Mouse (Mus musculus) embryonic facial prominence, embryonic 12.5 days (tissue): ENCODE data around the gene Arpp21. TPM values are rescaled to one million over a fixed set of nuclear protein-coding genes. Genes with fewer than 3 reads are reported as not detected.

Experiments
- ATAC-seq: fragments of 200-750 bp; cut with Nextera tagmentation; 2 replicates; pipeline ENCODE4 v1.8.0; 2017; ENCODE audit not compliant: insufficient number of reproducible peaks, insufficient read depth, low FRiP score, low TSS enrichment
- H3K27ac ChIP-seq: fragments of 300-500 bp; sonication (generic); 2 replicates; pipeline ENCODE4 v1.5.1; 2016; ENCODE audit warnings: mild to moderate bottlenecking
- H3K27me3 ChIP-seq: fragments of 300-500 bp; sonication (generic); 2 replicates; pipeline ENCODE4 v1.6.1; 2016; ENCODE audit warnings: mild to moderate bottlenecking, moderate library complexity
- H3K36me3 ChIP-seq: fragments of 300-500 bp; sonication (generic); 2 replicates; pipeline ENCODE4 v1.6.1; 2016; ENCODE audit warnings: mild to moderate bottlenecking
- H3K4me1 ChIP-seq: fragments of 300-500 bp; sonication (generic); 2 replicates; pipeline ENCODE4 v1.6.1; 2016
- H3K4me2 ChIP-seq: fragments of 300-500 bp; sonication (generic); replicated peaks from 2 replicates; pipeline ENCODE4 v1.6.1; 2016; ENCODE audit warnings: mild to moderate bottlenecking, moderate library complexity
- H3K4me3 ChIP-seq: fragments of 300-500 bp; sonication (generic); 2 replicates; pipeline ENCODE4 v1.5.1; 2016; ENCODE audit warnings: mild to moderate bottlenecking
- H3K9ac ChIP-seq: fragments of 300-500 bp; sonication (generic); 2 replicates; pipeline ENCODE4 v1.6.1; 2016; ENCODE audit warnings: mild to moderate bottlenecking, moderate library complexity
- H3K9me3 ChIP-seq: fragments of 300-500 bp; sonication (generic); 2 replicates; pipeline ENCODE4 v1.6.1; 2016; ENCODE audit warnings: mild to moderate bottlenecking, moderate library complexity
- WGBS: fragments of 180-500 bp; shearing (Covaris S2); methylation state at CpG from one replicate; pipeline ENCODE4 v1.1.7; 2016; 5-methylcytosine and 5-hydroxymethylcytosine counted together
- polyA plus RNA-seq: library from polyadenylated mRNA; unstranded; fragments of >200 nt; fragmentation: Nextera tagmentation; extraction: Ambion mirVana; gene quantifications from 2 replicates; pipeline ENCODE4 v1.2.1, GENCODE M21; 2016

Gene Arpp21
- polyA plus RNA-seq, 1 experiment from 2014 or later = 9.8 TPM

- H3K9ac ChIP-seq = no peak overlapping the region
- WGBS = 82% methylated on average over 6 of the region's 6 CpGs
These were observed 37.4 kb downstream of the Arpp21 start for GRCm38 (mm10) chr9:112198296-112198695.

DNA sequence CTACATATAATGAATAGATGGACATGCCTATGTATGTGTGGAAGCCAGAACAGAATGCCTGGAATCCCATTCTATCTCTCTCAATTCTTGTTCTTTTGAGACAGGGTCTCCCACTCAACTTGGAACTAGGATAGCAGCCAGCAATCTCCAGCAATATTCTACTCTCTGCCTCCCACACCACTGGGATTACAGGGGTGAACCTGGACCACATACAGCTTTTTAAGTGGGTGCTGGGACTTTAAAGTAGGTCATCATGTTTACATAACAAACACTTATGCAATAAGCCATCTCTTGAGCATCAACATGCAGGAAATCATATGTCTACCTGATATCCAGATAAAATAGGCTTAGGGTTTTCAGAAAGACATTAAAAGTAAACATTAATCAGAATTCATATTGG is 41.7 kb downstream of the Arpp21 start:
- H3K4me3 ChIP-seq = no peak overlapping the region
- no peaks in the 10 kb centered on the region for H3K4me1 ChIP-seq
- H3K27ac ChIP-seq = no peak overlapping the region
- no peaks in the 10 kb centered on the region for H3K27me3 ChIP-seq
- no peak for ATAC-seq
- H3K9ac ChIP-seq = no peak overlapping the region
- H3K4me2 ChIP-seq = no peak overlapping the region
- H3K36me3 ChIP-seq = no peaks in the 10 kb centered on the region
- no peaks in the 10 kb centered on the region for H3K9me3 ChIP-seq

More at GRCm38 (mm10) chr9:112198296-112198695, 37.4 kb downstream of the Arpp21 start:
- no peaks in the 10 kb centered on the region for H3K27me3 ChIP-seq
- ATAC-seq = no peak
- H3K4me1 ChIP-seq = no peaks in the 10 kb centered on the region
- H3K27ac ChIP-seq = no peak overlapping the region
- H3K4me3 ChIP-seq = no peak overlapping the region
- H3K36me3 ChIP-seq = no peaks in the 10 kb centered on the region
- H3K9me3 ChIP-seq = no peaks in the 10 kb centered on the region
- H3K4me2 ChIP-seq = no peak overlapping the region

DNA sequence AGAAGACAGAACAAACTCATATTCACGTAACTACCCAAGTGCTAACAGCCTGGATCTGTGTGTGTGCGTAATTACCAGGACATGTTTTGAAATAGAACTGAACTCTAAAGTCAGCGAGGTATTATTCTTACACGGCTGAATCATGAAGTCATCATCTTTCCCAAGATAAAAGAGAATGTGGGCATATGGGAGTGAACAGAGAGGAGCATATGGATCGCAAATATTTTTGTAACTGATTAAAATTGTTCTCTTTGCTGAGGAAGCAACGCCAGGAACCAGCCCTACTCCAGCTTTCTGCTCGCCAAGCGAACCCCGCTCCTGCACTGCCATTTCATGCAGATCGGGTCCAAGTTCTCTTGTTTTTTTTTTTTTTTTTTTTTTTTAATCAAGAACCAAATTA is 46.3 kb downstream of the Arpp21 start:
- ATAC-seq = no peak
- peaks cover 6% of the 10 kb centered on the region; the same call in 1 of the 2 replicates for H3K4me1 ChIP-seq
- H3K36me3 ChIP-seq = no peaks in the 10 kb centered on the region
- no peak overlapping the region for H3K4me2 ChIP-seq
- 80% methylated on average over 10 of the region's 10 CpGs for WGBS
- peaks cover 19% of the 10 kb centered on the region for H3K27me3 ChIP-seq
- no peaks in the 10 kb centered on the region for H3K9me3 ChIP-seq
- no peak overlapping the region for H3K27ac ChIP-seq
- H3K4me3 ChIP-seq = no peak overlapping the region
- no peak overlapping the region for H3K9ac ChIP-seq

DNA sequence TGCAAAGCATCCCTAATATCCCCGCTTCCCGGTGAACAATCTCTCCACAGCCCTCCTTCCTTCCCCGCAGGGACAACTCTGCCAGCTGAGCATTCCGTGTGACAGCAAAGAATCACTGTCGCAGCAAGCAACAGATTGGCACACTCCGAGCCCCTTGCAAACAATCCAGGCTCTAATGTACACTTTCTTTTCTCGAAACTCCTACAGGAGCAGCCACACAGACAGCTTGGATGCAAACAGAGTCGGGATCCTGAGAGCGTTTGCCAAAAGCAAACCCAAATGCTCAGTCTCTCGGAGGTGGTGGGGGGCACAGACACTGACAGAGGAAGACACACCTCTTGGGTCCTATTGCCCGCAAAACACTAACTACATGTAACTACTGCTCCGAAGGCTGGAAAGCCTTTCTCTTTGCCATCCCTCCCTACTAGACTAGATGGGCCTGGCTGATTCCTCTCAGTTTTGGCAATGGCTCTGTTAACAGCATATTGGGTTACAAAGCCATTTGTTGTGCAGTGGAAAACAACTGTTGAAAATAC is 47.3 kb downstream of the Arpp21 start:
- no peaks in the 10 kb centered on the region for H3K36me3 ChIP-seq

DNA sequence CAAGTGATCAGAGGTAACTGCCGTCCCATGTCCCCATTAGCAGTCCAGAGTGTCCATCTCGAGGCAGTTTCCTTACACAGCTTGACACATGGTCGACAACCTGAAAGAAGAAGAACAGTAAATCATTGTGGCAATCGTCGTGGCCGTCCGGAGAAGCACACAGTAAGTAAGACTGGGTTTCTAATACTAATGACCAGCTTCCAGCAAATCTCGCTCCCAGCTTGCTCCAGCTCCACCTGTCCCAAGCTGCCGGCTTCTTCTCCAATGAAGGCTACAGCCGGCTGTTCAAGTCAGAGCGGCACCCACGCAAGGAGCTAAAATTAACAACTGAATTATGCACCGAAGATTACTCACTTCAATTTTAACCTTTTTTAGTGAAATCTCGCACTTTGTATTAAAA is 48.1 kb downstream of the Arpp21 start:
- H3K36me3 ChIP-seq = no peaks in the 10 kb centered on the region
- H3K4me2 ChIP-seq = peak overlapping the region; percentile 38
- no peak overlapping the region for H3K4me3 ChIP-seq
- WGBS = 31% methylated on average over 14 of the region's 14 CpGs
- H3K4me1 ChIP-seq = peaks cover 6% of the 10 kb centered on the region; the same call in 1 of the 2 replicates
- no peak for ATAC-seq
- peaks cover 19% of the 10 kb centered on the region for H3K27me3 ChIP-seq
- H3K9ac ChIP-seq = no peak overlapping the region
- H3K9me3 ChIP-seq = no peaks in the 10 kb centered on the region
- no peak overlapping the region for H3K27ac ChIP-seq

More for the DNA sequence above, 47.3 kb downstream of the Arpp21 start:
- no peak for ATAC-seq
- peaks cover 19% of the 10 kb centered on the region for H3K27me3 ChIP-seq
- no peak overlapping the region for H3K9ac ChIP-seq
- 38% methylated on average over 12 of the region's 12 CpGs for WGBS
- no peak overlapping the region for H3K4me2 ChIP-seq
- H3K4me3 ChIP-seq = no peak overlapping the region
- H3K9me3 ChIP-seq = no peaks in the 10 kb centered on the region
- no peak overlapping the region for H3K27ac ChIP-seq
- peaks cover 6% of the 10 kb centered on the region; the same call in 1 of the 2 replicates for H3K4me1 ChIP-seq

GRCm38 (mm10) chr9:112186336-112187305 is 49.1 kb downstream of the Arpp21 start:
- H3K27ac ChIP-seq = no peak overlapping the region
- H3K27me3 ChIP-seq = peaks cover 19% of the 10 kb centered on the region
- peak overlapping the region; percentile 38 for H3K4me2 ChIP-seq
- no peak for ATAC-seq
- H3K36me3 ChIP-seq = no peaks in the 10 kb centered on the region
- H3K4me1 ChIP-seq = peaks cover 6% of the 10 kb centered on the region; the same call in 1 of the 2 replicates
- no peaks in the 10 kb centered on the region for H3K9me3 ChIP-seq
- 11% methylated on average over 14 of the region's 14 CpGs for WGBS
- H3K9ac ChIP-seq = no peak overlapping the region
- 0 out of 2 replicates have a peak overlapping the region, but pooled peaks have one; percentile 7 for H3K4me3 ChIP-seq

GRCm38 (mm10) chr9:112185746-112186145 is 50.0 kb downstream of the Arpp21 start:
- no peaks in the 10 kb centered on the region for H3K9me3 ChIP-seq

GRCm38 (mm10) chr9:112182738-112183137 is 53.0 kb downstream of the Arpp21 start:
- Histone ChIP-seq H3K4me1 (peaks cover 6% of the 10 kb centered on the region; the same call in 1 of the 2 replicates), H3K4me2 (no peak overlapping the region), H3K9ac (no peak overlapping the region), H3K9me3 (no peaks in the 10 kb centered on the region), H3K27me3 (peaks cover 10% of the 10 kb centered on the region; the same call in 1 of the 2 replicates), H3K4me3 (no peak overlapping the region), H3K27ac (no peak overlapping the region), H3K36me3 (no peaks in the 10 kb centered on the region)
- WGBS = 71% methylated on average over 3 of the region's 3 CpGs
- no peak for ATAC-seq

More at GRCm38 (mm10) chr9:112185746-112186145, 50.0 kb downstream of the Arpp21 start:
- Histone ChIP-seq H3K4me1 (peaks cover 6% of the 10 kb centered on the region; the same call in 1 of the 2 replicates), H3K36me3 (no peaks in the 10 kb centered on the region), H3K27me3 (peaks cover 19% of the 10 kb centered on the region), H3K4me2 (no peak overlapping the region), H3K4me3 (no peak overlapping the region), H3K9ac (no peak overlapping the region), H3K27ac (no peak overlapping the region)
- 62% methylated on average over 10 of the region's 10 CpGs for WGBS
- no peak for ATAC-seq

GRCm38 (mm10) chr9:112180006-112180405 is 55.7 kb downstream of the Arpp21 start:
- no peak overlapping the region for H3K4me2 ChIP-seq
- no peak for ATAC-seq
- no peaks in the 10 kb centered on the region for H3K9me3 ChIP-seq
- no peak overlapping the region for H3K4me3 ChIP-seq
- no peak overlapping the region for H3K27ac ChIP-seq
- WGBS = 83% methylated on average over 4 of the region's 4 CpGs
- H3K36me3 ChIP-seq = no peaks in the 10 kb centered on the region
- H3K9ac ChIP-seq = no peak overlapping the region
- no peaks in the 10 kb centered on the region for H3K27me3 ChIP-seq
- peaks cover 2% of the 10 kb centered on the region; the same call in 1 of the 2 replicates for H3K4me1 ChIP-seq

DNA sequence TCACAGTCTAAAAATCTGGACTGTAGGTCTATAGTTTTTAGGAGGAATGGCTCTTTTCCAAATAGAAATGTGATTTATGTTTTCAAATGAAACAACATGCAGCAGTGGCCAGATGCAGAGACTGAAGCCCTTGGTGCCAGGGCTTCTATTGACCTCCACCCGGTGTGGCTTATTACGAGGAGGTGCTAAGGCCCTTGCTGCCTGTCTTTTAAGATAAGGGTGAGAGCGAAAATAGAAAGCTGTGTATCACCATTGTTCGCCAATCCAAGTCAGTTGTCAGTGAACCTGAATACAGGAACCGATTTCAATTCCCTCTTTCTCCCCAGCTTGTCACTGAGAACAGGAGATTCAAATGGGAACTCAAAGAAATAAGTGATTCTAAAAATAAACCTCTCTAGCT is 57.3 kb downstream of the Arpp21 start:
- Histone ChIP-seq H3K27me3 (no peaks in the 10 kb centered on the region), H3K36me3 (no peaks in the 10 kb centered on the region), H3K9me3 (no peaks in the 10 kb centered on the region), H3K9ac (no peak overlapping the region), H3K27ac (no peak overlapping the region), H3K4me1 (peaks cover 11% of the 10 kb centered on the region; the same call in 1 of the 2 replicates), H3K4me2 (no peak overlapping the region), H3K4me3 (no peak overlapping the region)
- no peak for ATAC-seq
- WGBS = 69% methylated on average over 5 of the region's 5 CpGs

DNA sequence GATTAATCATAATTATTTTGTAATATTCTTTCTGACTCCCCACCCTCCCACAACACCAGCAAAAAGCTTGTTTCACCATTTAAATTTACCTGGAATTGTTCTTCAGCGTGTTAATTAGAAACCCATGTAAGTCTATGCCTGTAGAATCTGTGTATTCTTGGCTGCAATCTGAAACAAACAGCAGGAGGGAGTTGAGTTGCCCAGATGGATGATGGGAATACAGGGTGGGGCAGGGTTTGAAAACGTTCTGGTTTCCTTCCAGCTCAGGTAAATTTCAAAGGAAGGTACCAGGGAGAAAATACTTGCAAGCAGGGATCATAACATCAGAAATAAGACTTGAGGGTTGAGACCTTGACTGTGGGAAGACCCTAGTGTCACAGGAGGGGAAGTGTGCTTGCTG is 58.2 kb downstream of the Arpp21 start:
- Histone ChIP-seq H3K27ac (no peak overlapping the region), H3K9ac (no peak overlapping the region), H3K36me3 (no peaks in the 10 kb centered on the region), H3K4me2 (no peak overlapping the region), H3K4me1 (peaks cover 11% of the 10 kb centered on the region; the same call in 1 of the 2 replicates), H3K4me3 (no peak overlapping the region), H3K9me3 (no peaks in the 10 kb centered on the region), H3K27me3 (no peaks in the 10 kb centered on the region)
- 62% methylated on average over 2 of the region's 2 CpGs for WGBS
- no peak for ATAC-seq

DNA sequence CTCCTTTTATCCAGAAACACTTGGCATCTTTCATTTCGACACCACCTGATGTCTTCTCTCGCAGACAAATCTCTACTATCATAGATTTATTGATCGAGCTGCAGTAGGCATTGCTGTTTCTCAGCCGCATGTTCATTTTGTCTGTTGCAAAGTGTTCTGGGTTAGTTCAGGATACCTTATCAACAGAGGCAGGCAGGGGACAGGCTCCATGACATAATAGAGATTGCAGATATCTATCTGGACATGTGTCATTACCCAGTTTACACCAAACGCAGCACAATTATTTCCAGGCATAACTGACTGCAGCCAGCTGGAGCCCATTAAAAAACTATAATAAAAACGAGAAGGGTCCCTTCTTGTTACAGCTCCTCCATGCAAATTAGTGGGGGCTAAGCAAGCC is 59.4 kb downstream of the Arpp21 start:
- no peak overlapping the region for H3K4me3 ChIP-seq
- H3K27me3 ChIP-seq = no peaks in the 10 kb centered on the region
- ATAC-seq = no peak
- 68% methylated on average over 6 of the region's 6 CpGs for WGBS
- no peak overlapping the region for H3K9ac ChIP-seq
- no peak overlapping the region for H3K27ac ChIP-seq
- H3K9me3 ChIP-seq = no peaks in the 10 kb centered on the region
- no peak overlapping the region for H3K4me2 ChIP-seq
- H3K4me1 ChIP-seq = peaks cover 11% of the 10 kb centered on the region; the same call in 1 of the 2 replicates
- no peaks in the 10 kb centered on the region for H3K36me3 ChIP-seq
